Mouse (Mus musculus): ENCODE measurements around the gene Acadm. TPM values are rescaled to one million over a fixed set of nuclear protein-coding genes. Genes with fewer than 3 reads are reported as not detected.

Gene Acadm
- total and polyA plus RNA-seq, 2 experiments from 2014 or later = 42.1 to 71.9 TPM

DNA sequence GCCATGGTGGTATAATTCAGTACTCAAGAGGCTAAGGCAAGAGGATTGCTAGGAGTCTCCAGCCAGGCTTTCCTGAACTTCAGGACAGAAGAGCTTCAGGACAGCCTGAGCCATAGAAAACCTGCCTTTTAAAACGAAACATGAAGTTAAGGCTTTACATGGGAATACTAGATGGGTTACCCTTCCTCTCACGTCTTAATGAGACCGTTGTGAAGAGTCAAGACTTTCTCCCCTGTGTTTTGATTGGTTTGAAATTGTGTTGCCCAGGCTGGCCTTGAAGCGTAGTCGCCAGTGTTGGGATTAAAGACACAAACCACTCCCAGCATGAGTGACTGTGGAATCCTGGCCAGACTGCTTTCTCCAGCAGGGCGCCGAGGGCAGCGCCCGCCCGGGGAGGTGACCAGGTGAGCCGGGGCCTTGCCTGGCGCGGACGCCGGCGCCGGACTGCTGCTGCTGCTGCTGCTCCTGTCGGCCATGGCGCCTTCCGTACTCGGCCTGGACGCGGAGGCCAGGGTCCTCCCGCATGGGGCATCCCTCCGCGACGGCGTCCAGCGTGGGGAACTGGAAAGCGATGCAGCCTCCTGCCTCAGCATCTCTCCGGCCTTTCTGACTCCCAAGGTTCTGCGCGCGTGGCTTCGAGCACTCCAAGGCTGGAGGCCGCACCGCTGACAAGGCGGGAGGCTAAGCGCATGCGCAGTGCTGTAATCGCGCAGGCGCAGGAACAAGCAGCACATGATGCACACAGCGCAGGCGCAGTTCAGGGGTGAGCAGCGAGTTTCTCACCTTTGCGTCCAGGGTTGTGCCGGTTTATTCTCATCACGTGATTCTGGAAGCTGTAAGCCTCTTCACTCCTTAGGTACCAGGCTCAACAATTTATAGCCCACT, 38.9 kb downstream of the Acadm start:
- Histone ChIP-seq H3K9ac (replicated peaks; ENCODE audit: low read length) (no peak overlapping the region), H3K36me3 (ENCODE audit: insufficient read depth, low read length) (peaks cover 45% of the 10 kb centered on the region), H3K27me3 (ENCODE audit: insufficient read depth, low read length) (no peaks in the 10 kb centered on the region), H3K27ac (no peak overlapping the region), H3K4me1 (ENCODE audit: insufficient read depth, low read length) (peaks cover 4% of the 10 kb centered on the region), H3K4me3 (ENCODE audit: low read length) (no peak overlapping the region), H3K9me3 (ENCODE audit: low read length) (no peaks in the 10 kb centered on the region), H3K4me2 (ENCODE audit: low read depth, low read length) (no peak overlapping the region)
- ATAC-seq (peak; percentile 43; the same call in 1 of the 2 replicates), DNase-seq (ENCODE audit: low spot score) (no peak)
- 84% methylated on average over 49 of the region's 49 CpGs for WGBS
- no peak for TF ChIP-seq CTCF (IDR thresholded peaks at IDR 0.05; ENCODE audit: low read depth)

DNA sequence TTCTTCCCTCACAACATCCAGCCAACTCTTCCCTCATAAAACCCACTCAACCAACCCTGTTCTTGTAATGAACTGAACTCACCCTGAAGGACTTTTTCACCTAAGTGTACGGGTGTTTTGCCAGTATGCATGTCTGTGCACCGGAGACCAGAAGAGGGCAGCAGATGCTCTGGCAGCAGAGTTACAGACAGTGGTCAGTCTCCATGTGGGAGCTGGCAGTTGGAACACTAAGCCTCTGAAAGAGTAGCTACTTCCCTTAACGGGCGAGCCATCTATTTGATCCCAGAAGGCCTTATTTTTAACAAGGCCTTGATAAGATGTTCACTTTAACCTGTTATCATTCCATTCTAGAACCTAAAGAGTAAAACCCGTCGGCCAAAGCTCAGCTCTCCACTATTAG, 39.8 kb downstream of the Acadm start:
- Histone ChIP-seq H3K4me1 (ENCODE audit: insufficient read depth, low read length) (no peaks in the 10 kb centered on the region; the same call in 1 of the 2 replicates), H3K9ac (replicated peaks; ENCODE audit: low read length) (no peak overlapping the region), H3K27me3 (ENCODE audit: insufficient read depth, low read length) (no peaks in the 10 kb centered on the region), H3K4me3 (ENCODE audit: low read length) (no peak overlapping the region), H3K4me2 (ENCODE audit: low read depth, low read length) (no peak overlapping the region), H3K9me3 (ENCODE audit: low read length) (no peaks in the 10 kb centered on the region), H3K36me3 (ENCODE audit: insufficient read depth, low read length) (peaks cover 36% of the 10 kb centered on the region), H3K27ac (no peak overlapping the region)
- peak; percentile 76 for TF ChIP-seq CTCF (IDR thresholded peaks at IDR 0.05; ENCODE audit: low read depth)
- ATAC-seq = peak; percentile 72; the same call in 1 of the 2 replicates
- DNase-seq (ENCODE audit: low spot score) = peak; percentile 67
- 61% methylated on average over 6 of the region's 6 CpGs for WGBS

DNA sequence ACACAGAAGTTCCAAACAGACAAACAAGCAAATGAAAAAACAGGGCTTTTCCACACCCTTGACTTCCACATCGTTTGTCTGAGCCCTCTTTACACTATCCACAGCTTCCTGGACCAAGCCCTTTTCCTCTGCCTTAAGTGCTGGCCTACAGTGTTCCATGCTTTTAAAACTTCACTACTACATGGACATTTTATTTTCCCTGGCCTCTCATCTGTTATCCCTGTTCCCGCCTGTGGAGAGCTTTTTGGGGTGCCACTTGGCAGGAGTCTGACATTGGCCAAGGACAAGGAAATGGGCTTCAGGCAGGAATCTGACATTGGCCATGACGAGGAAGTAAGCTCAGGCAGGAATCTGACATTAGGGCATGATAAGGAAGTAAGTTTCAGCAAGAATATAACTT, 41.8 kb downstream of the Acadm start:
- Histone ChIP-seq H3K27ac (no peak overlapping the region), H3K36me3 (ENCODE audit: insufficient read depth, low read length) (peaks cover 19% of the 10 kb centered on the region), H3K4me3 (ENCODE audit: low read length) (no peak overlapping the region), H3K9me3 (ENCODE audit: low read length) (no peaks in the 10 kb centered on the region), H3K4me1 (ENCODE audit: insufficient read depth, low read length) (no peaks in the 10 kb centered on the region), H3K9ac (replicated peaks; ENCODE audit: low read length) (no peak overlapping the region), H3K4me2 (ENCODE audit: low read depth, low read length) (no peak overlapping the region), H3K27me3 (ENCODE audit: insufficient read depth, low read length) (no peaks in the 10 kb centered on the region)
- WGBS = 70% methylated on average over 3 of the region's 3 CpGs
- ATAC-seq = no peak
- no peak for DNase-seq (ENCODE audit: low spot score)
- TF ChIP-seq CTCF (IDR thresholded peaks at IDR 0.05; ENCODE audit: low read depth) = no peak

DNA sequence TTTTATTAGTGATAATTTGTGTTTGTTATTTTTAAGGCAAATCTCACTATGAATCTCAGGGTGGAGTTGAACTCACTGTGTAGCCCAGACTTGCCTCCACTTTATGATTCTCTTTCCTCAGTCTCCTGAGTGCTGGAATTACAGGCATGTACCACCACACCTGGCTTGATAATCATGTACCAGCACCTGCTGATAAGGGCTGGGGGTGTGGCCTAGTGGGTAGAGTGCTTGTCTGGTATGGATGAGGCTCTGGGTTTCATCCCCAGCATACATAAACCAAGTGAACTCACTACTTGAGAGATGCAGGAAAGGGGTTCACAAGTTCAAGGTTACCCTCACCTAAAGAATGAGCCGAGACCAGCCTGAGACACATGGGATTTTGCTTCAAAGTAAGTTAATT, 42.5 kb downstream of the Acadm start:
- no peaks in the 10 kb centered on the region for H3K27me3 ChIP-seq (ENCODE audit: insufficient read depth, low read length)

DNA sequence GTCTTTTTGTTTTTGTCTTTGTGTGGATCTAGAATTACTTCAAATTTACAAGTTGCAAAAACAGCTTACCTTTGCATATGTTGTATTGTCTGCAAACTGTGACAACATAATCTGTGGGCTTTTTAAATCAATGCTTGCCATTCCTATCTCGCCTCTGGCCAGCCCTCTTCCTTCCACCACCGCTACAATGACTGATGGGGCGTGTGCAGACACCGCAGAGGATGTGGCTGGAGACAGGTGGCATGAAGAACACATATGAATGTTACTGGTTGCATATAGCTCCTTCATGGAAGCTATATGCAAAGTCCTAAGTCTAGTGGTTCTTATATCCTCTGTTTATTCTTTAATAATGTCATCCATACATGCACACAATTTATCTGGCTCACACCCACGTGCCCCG, 47.2 kb downstream of the Acadm start:
- no peak for DNase-seq (ENCODE audit: low spot score)
- H3K36me3 ChIP-seq (ENCODE audit: insufficient read depth, low read length) = no peaks in the 10 kb centered on the region

More for the DNA sequence above, 42.5 kb downstream of the Acadm start:
- Histone ChIP-seq H3K4me3 (ENCODE audit: low read length) (no peak overlapping the region), H3K9me3 (ENCODE audit: low read length) (no peaks in the 10 kb centered on the region), H3K4me2 (ENCODE audit: low read depth, low read length) (no peak overlapping the region), H3K4me1 (ENCODE audit: insufficient read depth, low read length) (no peaks in the 10 kb centered on the region), H3K9ac (replicated peaks; ENCODE audit: low read length) (no peak overlapping the region), H3K36me3 (ENCODE audit: insufficient read depth, low read length) (peaks cover 16% of the 10 kb centered on the region), H3K27ac (no peak overlapping the region)
- DNase-seq (ENCODE audit: low spot score) (no peak), ATAC-seq (no peak)
- TF ChIP-seq CTCF (IDR thresholded peaks at IDR 0.05; ENCODE audit: low read depth) = no peak
- 89% methylated on average over 1 of the region's 1 CpGs for WGBS

DNA sequence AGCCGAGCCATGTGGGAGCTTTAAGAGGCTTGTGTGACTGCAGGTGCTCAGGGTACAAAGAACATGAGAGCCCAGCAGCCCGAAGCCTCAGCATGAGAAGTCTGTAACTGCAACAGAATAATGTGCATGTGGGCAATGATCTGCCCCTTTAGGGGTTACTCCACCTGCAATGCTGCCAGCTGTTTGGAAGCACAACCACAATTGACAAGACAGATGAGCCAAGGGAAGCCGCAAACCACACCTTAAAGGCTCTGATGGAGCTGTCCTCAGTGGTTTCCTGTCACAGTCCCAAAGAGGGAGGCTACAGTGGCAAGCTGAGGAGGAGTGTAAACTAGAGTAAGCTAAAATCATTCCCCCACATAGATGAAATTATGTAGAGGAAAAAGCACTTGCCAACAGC, 49.0 kb downstream of the Acadm start:
- no peak for TF ChIP-seq CTCF (IDR thresholded peaks at IDR 0.05; ENCODE audit: low read depth)
- H3K36me3 ChIP-seq (ENCODE audit: insufficient read depth, low read length) = no peaks in the 10 kb centered on the region
- WGBS = 85% methylated on average over 3 of the region's 3 CpGs

More for the DNA sequence above, 47.2 kb downstream of the Acadm start:
- Histone ChIP-seq H3K4me2 (ENCODE audit: low read depth, low read length) (no peak overlapping the region), H3K4me1 (ENCODE audit: insufficient read depth, low read length) (no peaks in the 10 kb centered on the region), H3K27ac (no peak overlapping the region), H3K27me3 (ENCODE audit: insufficient read depth, low read length) (no peaks in the 10 kb centered on the region), H3K4me3 (ENCODE audit: low read length) (no peak overlapping the region), H3K9me3 (ENCODE audit: low read length) (no peaks in the 10 kb centered on the region), H3K9ac (replicated peaks; ENCODE audit: low read length) (no peak overlapping the region)
- WGBS = 74% methylated on average over 6 of the region's 6 CpGs
- no peak for ATAC-seq
- TF ChIP-seq CTCF (IDR thresholded peaks at IDR 0.05; ENCODE audit: low read depth) = no peak

More for the DNA sequence above, 49.0 kb downstream of the Acadm start:
- Histone ChIP-seq H3K9me3 (ENCODE audit: low read length) (no peaks in the 10 kb centered on the region), H3K4me2 (ENCODE audit: low read depth, low read length) (no peak overlapping the region), H3K27ac (no peak overlapping the region), H3K4me1 (ENCODE audit: insufficient read depth, low read length) (no peaks in the 10 kb centered on the region), H3K9ac (replicated peaks; ENCODE audit: low read length) (no peak overlapping the region), H3K4me3 (ENCODE audit: low read length) (no peak overlapping the region), H3K27me3 (ENCODE audit: insufficient read depth, low read length) (no peaks in the 10 kb centered on the region)
- DNase-seq (ENCODE audit: low spot score) = no peak
- ATAC-seq = no peak
